Mouse (Mus musculus) 3134 (cell line): ENCODE data around the gene Apoa5.
A peak's percentile ranks its signal among the peaks of the same experiment; 100 is the strongest.

Experiments
- DNase-seq: peaks from one replicate; pipeline ENCODE4 v3.0.0-alpha.2; 2011; ENCODE audit warnings: low spot score; ENCODE audit not compliant: insufficient read length; ENCODE audit errors: extremely low read depth

The Apoa5 gene

GRCm38 (mm10) chr9:46268343-46268873 is at the start of gene Apoa5:
Gene Apoa5, plus strand, starts transcription at chr9:46268633.
- no peak for DNase-seq

- DNase-seq = no peak
These were observed 45.3 kb upstream of the Apoa5 start for GRCm38 (mm10) chr9:46223090-46223489.

- DNase-seq = no peak
These were observed 44.3 kb upstream of the Apoa5 start for GRCm38 (mm10) chr9:46224101-46224500.

GRCm38 (mm10) chr9:46224945-46225660 is 43.3 kb upstream of the Apoa5 start:
- no peak for DNase-seq

DNA sequence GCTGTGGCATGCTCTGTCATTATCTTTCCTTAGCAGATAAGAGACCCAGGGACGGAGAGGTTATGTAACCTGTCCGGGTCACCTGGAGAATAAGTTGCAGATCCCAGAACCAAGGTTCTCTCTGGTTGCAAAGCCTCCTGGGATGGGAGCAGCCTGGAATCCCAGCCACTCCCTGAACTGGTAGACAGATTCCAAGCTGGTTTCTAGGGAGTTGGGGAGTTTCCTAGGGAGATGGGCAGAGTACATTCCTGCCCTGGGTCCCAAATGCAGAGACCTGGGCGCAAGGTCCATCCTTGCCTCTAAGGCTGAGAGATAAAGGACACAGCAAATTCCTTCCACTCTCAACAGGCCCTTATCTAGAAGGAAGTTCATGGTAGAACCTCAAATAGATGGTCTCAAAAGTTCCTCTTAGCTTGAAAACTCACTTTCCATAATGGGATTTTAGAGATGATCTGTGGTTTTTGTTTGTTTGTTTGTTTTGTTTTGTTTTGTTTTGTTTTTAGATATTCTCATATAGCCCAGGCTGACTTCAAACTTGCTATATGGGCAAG is 41.3 kb upstream of the Apoa5 start:
- DNase-seq = no peak

DNA sequence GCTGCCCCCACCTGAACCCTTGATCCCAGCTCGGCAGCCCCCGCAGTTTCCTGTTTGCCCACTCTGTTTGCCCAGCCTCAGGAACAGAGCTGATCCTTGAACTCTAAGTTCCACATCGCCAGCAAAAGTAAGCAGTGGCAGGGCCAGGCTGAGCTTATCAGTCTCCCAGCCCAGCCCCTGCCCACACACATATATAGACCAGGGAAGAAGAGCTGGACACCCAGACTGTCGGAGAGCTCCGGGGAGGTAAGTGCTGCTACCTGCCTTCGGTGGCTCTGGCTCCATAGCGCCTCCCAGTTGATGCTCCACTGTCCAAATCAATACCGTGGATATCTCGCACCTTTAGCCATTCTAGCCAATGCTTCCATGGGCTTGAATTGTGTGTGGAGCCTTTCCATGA is 39.9 kb upstream of the Apoa5 start, which contains the start of gene Apoa1:
Gene Apoa1 (plus strand): TSS at position 90 of the 400 bp plus-strand sequence.
- no peak for DNase-seq

GRCm38 (mm10) chr9:46229573-46230449 is 38.6 kb upstream of the Apoa5 start:
- peak; percentile 75 for DNase-seq

DNA sequence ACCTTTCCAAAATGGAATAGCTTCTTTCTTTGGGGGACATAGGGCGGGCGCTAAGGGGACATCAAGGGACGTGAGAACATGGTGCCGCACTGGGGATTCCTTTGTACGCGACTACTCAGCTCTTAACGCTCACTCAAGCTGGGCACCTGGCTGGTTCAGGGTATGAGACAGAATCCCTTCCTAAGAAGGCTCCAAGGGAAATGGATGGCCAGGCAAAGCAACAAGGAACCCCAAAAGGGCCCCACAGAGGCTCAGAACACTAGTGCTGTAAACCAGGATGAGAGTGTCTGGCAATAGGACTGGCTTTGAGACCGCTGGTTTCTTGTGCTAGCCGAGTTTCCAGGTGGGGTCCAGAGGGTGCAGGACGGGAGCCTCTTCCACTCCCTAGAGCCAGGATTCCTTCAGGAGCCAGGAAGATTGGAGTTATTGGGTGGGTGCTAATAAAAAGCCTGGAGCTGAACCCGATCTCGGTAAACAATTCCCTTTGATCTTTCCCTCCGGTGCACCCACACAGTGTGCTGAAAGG is 37.9 kb upstream of the Apoa5 start:
- no peak for DNase-seq

- DNase-seq = no peak
These were observed 33.2 kb upstream of the Apoa5 start for GRCm38 (mm10) chr9:46235196-46235595.

GRCm38 (mm10) chr9:46235596-46235648 is 33.0 kb upstream of the Apoa5 start, which contains the start of gene Apoc3:
Gene Apoc3, minus strand, starts transcription at chr9:46235636.
- no peak for DNase-seq

- no peak for DNase-seq
These were observed 32.8 kb upstream of the Apoa5 start for GRCm38 (mm10) chr9:46235649-46236048.

GRCm38 (mm10) chr9:46238850-46239249 is 29.6 kb upstream of the Apoa5 start:
- no peak for DNase-seq

DNA sequence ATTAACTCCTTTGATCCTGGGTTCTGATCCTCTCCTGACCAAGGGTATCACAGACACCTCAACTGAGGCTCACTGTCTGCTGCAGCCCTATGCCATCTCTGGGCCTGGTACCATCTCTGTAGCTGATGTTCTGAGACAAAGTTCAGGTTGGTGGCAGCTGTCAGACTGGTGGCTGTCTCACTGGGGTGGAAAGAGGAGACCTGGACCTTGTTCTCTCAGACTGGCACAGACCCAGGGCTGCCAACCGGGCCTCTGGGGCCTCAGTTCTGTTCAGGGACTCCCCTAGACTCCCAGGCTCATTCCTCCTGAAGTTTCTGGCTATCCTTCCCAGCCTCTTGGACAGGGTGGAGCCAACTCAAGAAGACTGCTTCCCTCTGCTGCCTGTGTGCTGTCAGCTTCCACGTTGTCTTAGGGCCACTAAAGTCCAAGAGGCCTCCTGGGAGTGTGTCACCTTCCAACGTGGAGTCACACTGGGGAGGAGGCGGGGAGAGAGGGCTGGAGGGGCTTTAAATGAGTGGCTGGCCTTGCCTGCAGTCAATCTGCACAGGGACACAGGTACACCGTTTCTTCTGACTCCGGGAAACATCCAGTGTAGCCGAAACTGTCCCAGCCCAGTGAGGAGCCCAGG is 27.8 kb upstream of the Apoa5 start, which contains the start of gene Apoa4:
Gene Apoa4 (plus strand): TSS at position 171 of the 628 bp plus-strand sequence.
- no peak for DNase-seq

DNA sequence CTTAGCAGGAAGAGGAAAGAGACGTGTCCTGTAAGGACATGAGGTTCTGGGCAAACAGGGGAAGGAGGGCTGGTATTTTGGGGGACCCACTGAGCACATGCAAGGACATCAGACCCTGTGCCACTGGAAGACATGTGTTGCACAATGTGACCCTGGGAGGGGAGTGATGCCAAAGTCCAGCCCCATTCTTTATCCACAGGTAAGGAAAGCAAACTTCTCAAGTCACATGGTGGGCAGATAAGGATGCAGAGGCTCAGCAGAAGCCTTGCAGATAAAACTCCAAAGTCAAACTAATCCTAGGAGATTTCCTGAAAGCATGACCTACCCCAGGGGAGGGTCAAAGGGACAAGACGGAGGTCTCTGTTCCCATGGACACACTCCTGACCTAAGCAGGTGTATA is 26.6 kb upstream of the Apoa5 start:
- no peak for DNase-seq

- no peak for DNase-seq
These were observed 25.3 kb upstream of the Apoa5 start for GRCm38 (mm10) chr9:46243122-46243521.

- no peak for DNase-seq
These were observed 24.8 kb upstream of the Apoa5 start for GRCm38 (mm10) chr9:46243584-46243983.

DNA sequence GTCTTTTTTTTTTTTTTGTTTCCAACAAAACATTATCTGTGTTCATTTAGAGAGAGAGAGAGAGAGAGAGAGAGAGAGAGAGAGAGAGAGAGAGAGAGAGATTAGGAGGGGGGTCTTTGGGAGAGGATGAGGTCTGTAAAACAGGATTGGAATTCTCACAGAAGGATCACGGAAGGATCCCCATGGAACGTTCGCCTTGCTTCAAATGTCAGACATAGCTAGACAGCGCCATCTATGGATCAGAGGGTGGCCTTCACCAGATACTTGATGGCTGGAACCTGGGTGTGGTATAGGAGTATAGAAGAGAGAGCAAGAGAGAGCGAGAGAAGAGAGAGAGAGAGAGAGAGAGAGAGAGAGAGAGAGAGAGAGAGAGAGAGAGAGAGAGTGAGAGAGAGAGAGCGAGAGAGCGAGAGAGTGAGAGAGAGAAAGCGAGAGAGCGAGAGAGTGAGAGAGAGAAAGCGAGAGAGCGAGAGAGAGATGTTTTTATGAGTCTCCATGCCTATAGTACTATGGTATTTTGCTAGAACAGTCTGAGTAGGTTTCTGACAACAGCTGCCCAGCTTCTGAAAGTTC is 21.6 kb upstream of the Apoa5 start:
- DNase-seq = no peak

GRCm38 (mm10) chr9:46256177-46256576 is 12.3 kb upstream of the Apoa5 start:
- DNase-seq = no peak

- DNase-seq = no peak
These were observed 11.6 kb upstream of the Apoa5 start for GRCm38 (mm10) chr9:46256658-46257385.

DNA sequence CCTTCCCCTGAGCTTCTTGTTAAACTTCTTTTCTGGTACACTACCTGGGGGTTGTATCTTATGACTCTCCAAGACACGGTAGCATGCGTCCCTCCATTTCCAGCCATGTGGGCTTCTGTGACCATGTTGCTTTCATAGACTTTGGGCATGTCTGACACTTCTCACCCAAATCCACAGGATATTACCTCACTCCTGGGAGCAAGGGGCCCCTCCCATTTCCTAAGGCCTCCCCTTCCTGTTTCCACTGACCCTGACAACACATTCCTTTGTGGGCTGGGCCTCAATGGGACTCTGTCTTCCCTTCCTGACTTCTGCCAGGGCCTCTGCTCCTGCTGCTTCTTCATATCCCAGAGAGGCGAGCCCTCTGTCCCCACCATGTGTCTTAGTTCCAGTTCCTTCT is 10.9 kb upstream of the Apoa5 start:
- no peak for DNase-seq
